Mouse (Mus musculus): ENCODE results near the gene Nisch.

Gene Nisch

DNA sequence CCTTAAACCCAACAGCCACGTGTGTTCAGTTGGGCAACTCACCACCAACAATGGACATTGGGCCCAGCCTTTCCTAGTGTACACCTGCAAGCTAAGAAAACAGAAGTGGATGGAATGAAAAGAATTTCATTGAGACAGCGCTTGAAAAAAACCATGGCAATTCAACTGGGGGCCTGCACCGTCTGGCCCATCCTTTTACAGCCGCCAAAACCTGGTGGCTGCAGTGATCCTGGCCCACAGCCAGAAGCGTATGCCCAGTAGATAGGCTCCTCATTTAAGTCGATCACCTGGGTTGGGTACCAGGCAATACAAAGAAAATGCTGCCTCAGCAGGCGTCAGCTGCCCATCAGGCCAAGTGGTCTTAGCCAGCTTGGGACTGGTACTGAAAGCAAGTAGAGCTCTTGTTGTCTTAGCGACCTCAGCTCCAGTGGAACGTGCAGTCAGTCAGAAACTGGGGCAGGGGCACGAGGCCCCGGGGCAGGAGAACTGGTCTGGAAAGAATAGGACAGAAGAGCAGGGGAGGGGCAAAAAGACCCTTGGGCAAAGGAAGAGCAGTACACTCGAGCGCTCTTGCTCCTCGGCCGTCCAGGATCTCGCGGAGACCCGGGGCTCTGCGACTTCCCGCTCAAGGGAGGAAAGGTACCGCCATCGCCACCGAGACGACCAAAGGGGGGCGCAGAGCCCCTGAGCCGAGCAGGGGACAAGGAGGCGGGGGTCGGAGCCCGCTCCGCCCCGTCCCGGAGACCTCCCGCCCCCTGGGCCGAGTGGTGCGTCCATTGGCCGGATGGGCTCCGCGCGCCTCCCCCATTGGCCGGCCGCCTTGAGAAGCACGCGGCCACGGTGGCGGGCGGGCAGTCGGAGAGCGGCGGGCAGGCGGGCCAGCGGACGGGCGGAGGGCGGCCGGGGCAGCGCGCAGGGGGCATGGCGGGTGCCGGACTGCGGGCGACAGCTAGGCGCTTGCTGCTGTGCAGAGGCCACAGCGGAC, 86.2 kb downstream of the Nisch start, which contains the start of gene Nt5dc2:
Gene Nt5dc2, plus strand, starts transcription at position 818 of the 985 bp plus-strand sequence.
- peak; percentile 91 for DNase-seq (ENCODE audit: low read depth, low spot score)

DNA sequence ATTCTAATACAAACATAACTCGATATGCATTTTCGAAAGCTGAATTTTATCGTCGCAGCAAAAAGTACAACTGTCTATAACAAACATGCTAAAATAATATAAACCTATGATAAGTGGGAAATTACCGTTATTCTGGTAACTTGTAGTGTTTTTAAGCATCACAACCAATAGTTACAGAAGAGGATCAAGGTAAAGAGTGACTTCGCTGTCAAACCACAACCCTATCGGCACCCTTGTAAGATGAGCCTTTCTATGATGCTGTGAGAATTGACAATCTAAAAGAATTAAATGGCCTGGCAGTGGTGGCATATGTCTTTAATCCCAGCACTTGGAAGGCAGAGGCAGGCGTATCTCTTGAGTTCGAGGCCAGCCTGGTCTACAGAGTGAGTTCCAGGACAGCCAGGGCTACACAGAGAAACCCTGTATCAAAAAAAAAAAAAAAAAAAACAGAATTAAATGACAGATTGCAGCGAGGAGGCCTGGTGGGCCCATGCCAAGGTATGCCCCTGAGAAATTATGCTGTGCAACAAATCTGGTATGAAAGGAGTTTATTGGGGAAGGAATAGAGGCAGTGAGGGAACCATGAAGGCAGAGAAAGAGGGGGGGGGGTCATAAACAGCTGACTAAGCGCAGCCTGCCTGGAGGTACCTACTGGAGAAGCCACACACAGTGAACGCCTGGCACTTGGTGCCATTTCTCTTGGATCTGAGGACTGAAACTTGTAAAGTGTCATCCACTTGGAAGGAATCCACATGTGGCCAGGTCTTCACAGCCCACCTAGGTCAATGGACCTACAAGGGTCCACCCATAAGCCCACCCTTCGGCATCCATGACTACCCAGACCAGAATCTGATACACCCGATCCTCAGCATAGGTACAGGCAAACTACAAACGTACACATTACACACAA, 87.2 kb downstream of the Nisch start:
- no peak for DNase-seq (ENCODE audit: low read depth, low spot score)

DNA sequence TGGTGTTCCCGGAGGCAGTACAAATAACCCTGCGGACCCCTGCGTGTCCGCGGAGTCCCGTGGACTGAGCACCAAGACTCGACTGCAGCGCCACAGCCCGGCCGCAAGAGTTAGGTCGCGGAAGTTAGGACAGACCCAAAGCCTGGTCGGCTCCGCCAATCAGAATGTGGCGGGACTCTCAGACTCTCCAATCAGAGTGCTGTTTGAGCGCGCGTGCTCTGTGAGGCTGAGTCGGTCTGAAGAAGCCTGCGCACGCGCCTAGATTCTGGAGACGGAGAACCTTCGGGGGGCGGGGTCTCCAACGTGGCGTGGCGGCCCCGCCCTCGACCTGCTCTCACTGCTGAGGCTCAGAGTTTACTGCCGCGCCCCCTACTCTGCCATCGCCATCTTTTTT, 87.9 kb downstream of the Nisch start, which contains the start of gene Smim4:
Gene Smim4, minus strand, starts transcription at position 131 of the 394 bp plus-strand sequence.
- peak; percentile 100 for DNase-seq (ENCODE audit: low read depth, low spot score)

DNA sequence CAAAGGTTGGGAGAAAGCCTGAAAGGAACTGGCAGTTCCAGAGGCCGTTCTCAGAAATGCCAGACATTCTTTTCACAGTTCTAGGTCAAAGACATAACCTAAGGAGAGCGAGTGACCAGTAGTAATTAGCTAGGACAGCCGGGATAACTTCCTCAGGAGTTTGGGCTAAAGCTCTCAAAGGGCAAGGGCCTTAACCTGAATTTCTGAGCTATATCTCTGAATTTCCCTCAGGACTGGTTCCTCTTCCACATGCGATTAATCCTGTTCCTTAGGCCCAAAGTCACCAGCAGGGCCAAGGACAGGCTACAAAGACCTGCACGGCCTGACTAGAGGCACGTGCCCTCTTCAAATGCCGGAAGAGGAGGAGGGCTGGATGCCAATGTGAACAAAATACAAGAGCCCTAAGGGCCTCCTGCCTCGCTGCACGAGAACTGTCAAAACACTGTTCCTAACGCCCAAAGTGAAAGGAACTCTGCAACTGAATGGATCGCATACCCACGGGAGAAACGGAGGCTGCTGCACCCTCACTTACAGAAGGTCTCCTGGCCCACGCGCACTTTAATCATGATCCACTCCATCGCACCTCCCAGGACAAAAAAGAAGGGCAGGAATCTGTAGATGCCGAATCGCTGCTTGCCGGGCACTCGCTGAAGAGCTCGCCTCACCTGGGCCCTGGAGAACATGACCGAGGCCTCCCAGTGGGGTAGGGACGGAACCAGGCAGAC, 88.5 kb downstream of the Nisch start:
- peak; percentile 70 for DNase-seq (ENCODE audit: low read depth, low spot score)

DNA sequence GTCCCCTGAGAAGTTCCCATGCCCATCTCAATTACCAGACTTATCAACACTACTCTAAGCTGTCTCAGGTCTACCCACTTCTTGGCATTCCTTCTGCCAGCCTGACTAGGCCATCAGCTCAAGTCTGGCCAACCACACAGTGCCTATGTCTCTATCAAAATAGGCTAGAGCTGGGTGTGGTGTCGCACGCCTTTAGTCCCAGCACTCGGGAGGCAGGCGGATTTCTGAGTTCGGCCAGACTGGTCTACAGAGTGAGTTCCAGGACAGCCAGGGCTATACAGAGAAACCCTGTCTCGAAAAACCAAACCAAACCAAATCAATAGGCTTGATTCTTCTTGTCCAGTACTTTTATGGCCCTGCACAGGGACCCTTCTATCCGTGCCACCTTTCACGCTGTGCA, 89.9 kb downstream of the Nisch start:
- no peak for DNase-seq (ENCODE audit: low read depth, low spot score)

DNA sequence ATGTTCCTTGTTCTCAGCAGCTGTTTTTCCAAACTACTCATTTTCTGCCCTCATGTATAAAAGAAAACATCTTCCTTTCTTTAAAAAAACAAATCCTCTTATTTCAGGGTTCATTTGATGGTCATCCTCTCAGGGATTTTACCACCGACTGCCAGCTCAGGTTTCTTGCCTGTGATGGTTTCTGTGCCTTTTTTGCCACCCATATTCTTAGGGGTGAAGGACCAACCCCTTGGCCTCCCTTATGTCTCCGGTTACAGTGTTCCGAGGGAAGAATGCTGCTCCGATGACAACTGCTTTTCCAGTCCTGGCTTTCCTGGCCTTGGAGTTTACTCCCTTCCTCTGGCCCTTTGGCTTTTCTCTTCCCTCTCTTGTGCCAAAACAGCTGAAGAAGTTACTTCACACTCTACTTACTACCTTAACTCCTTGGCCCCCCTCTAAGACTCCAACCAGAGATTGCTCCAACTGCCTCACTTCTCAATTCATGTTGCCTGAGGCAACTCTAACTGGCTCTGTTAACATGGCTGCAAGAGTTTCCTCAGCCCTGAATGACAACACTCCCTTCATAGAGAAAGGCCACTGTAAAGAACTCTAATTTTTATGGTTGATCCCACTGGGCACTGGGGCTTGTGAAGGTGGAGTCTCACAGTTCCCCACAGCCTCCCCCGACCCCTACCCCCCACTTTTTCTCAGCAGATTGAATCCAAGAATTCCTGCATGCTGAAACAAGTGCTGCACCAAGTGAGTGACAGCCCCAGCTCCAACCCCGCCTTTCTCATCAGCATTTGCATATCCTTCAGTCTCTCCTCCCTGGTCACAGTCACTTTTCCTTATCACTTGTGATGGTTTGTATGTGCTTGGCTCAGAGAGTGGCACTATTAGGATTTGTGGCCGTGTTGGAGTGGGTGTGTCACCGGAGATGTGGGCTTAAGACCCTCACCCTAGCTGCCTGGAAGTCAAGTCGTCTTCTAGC, 91.4 kb downstream of the Nisch start:
- peak; percentile 38 for DNase-seq (ENCODE audit: low read depth, low spot score)
